Mouse (Mus musculus): ENCODE data around the gene Sgms2.

Sgms2 gene

DNA sequence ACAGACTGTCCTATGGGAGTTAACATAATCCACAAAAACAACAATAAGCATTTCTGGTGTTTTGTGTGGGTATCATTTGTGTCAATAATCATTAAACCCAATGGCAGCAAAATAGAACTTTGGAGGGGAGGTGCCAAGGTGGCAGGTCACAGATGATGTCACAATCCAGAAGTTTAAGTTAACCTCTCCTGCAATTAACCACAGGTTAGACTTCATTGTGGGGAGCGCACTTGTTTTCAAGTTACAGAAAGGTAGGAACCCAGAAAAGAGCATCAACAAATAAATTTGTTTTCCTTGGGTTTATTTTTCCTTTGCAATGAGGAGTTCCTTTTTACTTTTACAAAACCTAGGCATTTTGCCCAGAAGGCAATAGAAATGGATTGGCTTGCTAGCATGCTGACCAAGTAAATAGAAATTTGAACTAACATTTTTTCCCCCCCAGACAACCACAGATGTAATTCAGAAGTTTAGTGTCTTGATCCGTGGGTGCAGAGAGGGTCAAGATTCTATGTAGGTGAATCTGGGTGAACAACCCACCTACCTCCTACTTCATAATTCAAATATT, at the start of gene Sgms2:
Sgms2 (minus strand) TSS at position 51 of the 565 bp plus-strand sequence.
- no peak for DNase-seq

DNA sequence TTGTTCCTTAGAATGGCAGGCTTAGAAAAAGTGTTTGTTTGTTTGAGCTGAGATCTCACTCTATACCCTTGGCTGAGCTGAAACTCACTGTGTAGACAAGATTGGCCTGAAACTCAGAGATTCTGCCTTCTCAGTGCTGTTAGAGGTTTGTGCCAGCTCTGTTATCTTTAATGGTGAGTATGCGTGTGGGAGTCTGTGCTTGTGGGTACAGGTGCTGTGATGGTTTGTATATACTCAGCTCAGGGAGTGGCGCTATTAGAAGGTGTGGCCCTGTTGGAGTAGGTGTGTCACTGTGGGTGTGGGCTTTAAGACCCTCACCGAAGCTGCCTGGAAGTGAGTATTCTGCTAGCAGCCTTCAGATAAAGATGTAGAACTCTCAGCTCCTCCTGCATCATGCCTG, 34.0 kb upstream of the Sgms2 start:
- DNase-seq: no peak

GRCm38 (mm10) chr3:131524779-131525178, 33.6 kb upstream of the Sgms2 start:
- peak; percentile 78 for DNase-seq

GRCm38 (mm10) chr3:131524210-131524609, 33.0 kb upstream of the Sgms2 start:
- no peak for DNase-seq

- DNase-seq: no peak
These were observed 32.5 kb upstream of the Sgms2 start for GRCm38 (mm10) chr3:131523749-131524148.

GRCm38 (mm10) chr3:131522243-131522642, 31.0 kb upstream of the Sgms2 start:
- no peak for DNase-seq

DNA sequence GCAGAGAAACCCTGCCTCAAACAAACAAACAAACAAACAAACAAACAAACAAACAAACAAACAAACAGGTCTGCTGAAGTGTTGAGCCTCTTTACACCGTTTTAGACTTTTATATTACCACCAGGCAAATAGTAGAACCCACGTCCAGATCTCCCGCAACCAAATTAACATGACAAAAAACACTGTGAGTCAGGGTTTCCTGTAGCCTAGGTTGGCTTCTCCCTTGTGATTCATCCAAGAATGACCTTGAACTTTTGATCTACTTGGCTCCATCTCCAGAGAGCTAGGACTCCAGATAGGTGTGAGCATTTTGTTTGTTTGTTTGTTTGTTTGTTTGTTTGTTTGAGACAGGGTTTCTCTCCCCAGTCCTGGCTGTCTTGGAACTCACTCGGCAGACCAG, 30.0 kb upstream of the Sgms2 start:
- DNase-seq: no peak

GRCm38 (mm10) chr3:131517756-131518155, 26.5 kb upstream of the Sgms2 start:
- no peak for DNase-seq

- DNase-seq: no peak
These were observed 25.3 kb upstream of the Sgms2 start for GRCm38 (mm10) chr3:131516332-131516999.

- DNase-seq: no peak
These were observed 20.4 kb upstream of the Sgms2 start for GRCm38 (mm10) chr3:131511616-131512015.

- DNase-seq: no peak
These were observed 16.8 kb upstream of the Sgms2 start for GRCm38 (mm10) chr3:131508024-131508423.

GRCm38 (mm10) chr3:131504595-131505223, 13.5 kb upstream of the Sgms2 start:
- DNase-seq: no peak

- no peak for DNase-seq
These were observed 10.6 kb upstream of the Sgms2 start for GRCm38 (mm10) chr3:131501677-131502370.

DNA sequence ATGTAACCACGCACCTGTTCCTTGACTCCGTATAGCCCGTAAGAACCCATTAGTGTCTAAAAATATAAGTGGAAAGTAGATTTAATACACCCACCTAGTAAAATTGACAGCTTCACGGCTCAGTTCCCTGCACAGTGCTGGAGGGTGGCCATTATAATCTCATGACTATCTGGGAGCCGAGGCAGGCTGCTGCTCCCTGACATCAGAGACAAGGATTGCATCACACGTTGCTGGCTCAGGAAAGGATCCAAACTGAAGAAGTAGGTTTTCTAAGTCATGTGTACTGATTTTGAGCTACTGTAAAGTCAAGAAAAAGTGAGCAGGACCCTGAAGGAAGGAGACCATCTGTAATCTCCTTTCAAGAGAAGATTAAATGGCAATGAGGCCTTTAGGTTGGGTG, 8.4 kb upstream of the Sgms2 start:
- DNase-seq: no peak

DNA sequence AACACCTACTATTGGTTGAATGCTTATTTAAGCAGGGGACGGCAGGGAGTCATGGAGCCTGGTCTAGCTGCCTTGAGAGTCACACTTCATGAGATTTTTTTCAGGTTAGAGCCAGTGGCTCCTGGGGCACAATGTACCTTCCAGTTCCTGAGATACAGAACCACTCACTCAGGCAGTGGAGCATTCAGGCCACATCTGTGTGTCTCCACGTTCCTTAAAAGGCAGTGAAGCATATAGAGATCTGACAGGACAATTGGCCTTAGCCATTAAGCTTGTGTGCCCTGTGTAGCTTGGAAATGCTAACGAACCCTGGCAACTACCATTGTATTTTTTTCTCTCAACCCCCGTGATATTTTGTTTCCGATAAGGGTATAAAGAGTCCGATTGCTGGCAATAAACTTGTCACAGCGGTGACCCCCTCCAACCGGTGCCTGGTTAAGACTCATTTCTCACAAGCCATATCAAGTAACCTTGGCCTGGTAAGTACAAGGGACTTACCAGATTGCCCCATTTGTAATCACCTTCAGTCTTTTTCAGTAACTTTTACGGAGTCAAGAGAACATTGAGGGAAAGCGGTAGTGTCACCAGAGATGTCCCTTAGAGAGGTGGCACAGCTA, 5.4 kb upstream of the Sgms2 start:
- DNase-seq: no peak

- DNase-seq: no peak
These were observed 3.9 kb upstream of the Sgms2 start for GRCm38 (mm10) chr3:131495076-131495475.

- DNase-seq: no peak
These were observed 2.0 kb upstream of the Sgms2 start for GRCm38 (mm10) chr3:131493194-131493593.

DNA sequence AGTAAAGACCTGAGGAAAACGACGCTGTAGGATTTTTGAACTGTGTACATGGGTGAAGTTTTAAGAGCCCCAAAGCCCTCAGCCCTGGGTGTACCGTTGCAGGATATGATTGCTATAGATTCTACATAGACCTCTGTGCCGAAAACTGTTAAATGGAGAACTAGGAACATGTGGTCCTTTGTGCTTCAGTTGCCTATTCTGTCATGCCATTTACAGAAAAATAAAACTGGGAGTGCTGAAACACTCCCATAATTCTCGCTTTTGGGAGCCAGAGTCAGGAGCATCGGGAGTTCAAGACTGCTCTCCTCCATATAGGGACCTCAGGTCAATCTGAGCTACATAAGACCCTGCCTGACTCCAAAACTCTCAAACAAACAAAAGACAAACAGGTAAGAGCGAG, 769 bp upstream of the Sgms2 start:
- DNase-seq: no peak

- peak; percentile 84 for DNase-seq
These were observed 885 bp downstream of the Sgms2 start for GRCm38 (mm10) chr3:131490143-131490908.

DNA sequence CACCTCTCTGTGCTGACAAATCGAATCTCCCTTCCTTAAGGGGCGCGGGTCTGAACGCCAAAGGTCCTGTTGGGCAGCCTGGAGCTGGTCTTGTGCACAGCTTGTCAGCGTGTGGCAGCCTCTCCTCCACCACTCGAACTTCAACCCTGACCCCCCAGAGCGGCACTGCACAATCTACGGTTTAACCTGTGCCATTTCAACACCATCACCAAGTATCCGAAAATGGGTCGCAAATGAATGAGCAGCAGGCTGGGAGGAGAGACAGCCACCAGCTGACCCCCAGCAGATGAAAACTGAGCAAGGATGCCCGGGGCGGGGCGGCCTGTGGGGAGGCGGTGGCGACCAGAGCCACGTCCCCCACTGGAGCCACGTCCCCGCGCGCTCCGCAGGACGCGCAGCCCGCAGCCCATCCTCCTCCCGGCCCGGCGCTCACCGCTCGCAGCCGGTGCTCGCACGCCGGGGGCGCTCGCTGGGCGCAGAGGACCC, 1.5 kb downstream of the Sgms2 start:
- peak; percentile 74 for DNase-seq

DNA sequence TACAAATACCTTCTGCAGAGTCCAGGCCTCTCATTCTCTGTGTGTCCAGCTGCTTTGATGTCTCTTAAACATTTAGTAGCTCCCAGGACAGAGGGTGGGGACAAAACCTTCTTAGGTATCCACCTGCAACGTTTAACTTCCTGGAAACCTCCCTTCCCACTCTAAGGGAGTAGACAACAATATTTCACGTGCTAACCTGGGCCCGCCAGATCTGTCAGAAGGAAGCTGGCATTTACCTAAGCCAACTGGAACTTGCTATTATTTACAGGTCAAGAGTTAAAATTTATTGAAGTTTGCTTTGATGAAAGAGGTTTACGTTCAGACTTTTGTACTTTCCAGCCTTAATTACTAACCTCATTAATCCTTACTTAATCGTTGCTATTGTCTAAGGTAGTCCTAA, 2.2 kb downstream of the Sgms2 start:
- peak; percentile 32 for DNase-seq

GRCm38 (mm10) chr3:131488403-131488802, 2.8 kb downstream of the Sgms2 start:
- DNase-seq: peak; percentile 37

Measured in kidney, postnatal 10 days (tissue).